Mouse (Mus musculus) kidney, embryonic 15.5 days (tissue): Measurements from ENCODE around the gene Rpap3. TPM values are rescaled to one million over a fixed set of nuclear protein-coding genes. Genes with fewer than 3 reads are reported as not detected.

Source experiments
- polyA plus RNA-seq: library from polyadenylated mRNA; unstranded; fragments of >200 nt; fragmentation: Nextera tagmentation; extraction: Ambion mirVana; gene quantifications from 2 replicates; pipeline ENCODE4 v1.2.1, GENCODE M21; 2015

The Rpap3 gene
- polyA plus RNA-seq, 1 experiment from 2014 or later: 33.8 TPM

Other genes with a start within 250 kb of the Rpap3 start
- 0.36 and 0.85 TPM in 2 replicates for gene Endou, start 25.5 kb upstream of the Rpap3 start, polyA plus RNA-seq
- 23.0 and 29.7 TPM in 2 replicates for gene Rapgef3, start 62.1 kb upstream of the Rpap3 start, polyA plus RNA-seq
- gene Slc48a1, start 72.7 kb upstream of the Rpap3 start, polyA plus RNA-seq: 57.5 and 58.8 TPM in 2 replicates
- gene Hdac7, start 138.7 kb upstream of the Rpap3 start, polyA plus RNA-seq: 29.9 and 35.2 TPM in 2 replicates
- 6.5 and 7.2 TPM in 2 replicates for gene Vdr, start 204.8 kb upstream of the Rpap3 start, polyA plus RNA-seq